Mouse (Mus musculus) fat pad, adult 2 months (tissue): ENCODE data around the gene 1700123K08Rik.
"Not testable (repeated sequence)": the region's sequence is repeated elsewhere in the genome, so short reads cannot be mapped to it uniquely, and the experiment has no call there.

Source experiments
- DNase-seq: peaks from one replicate; pipeline ENCODE4 v3.0.0-alpha.2; 2011; ENCODE audit warnings: low read depth, low spot score; ENCODE audit errors: extremely low read depth

Gene 1700123K08Rik

DNA sequence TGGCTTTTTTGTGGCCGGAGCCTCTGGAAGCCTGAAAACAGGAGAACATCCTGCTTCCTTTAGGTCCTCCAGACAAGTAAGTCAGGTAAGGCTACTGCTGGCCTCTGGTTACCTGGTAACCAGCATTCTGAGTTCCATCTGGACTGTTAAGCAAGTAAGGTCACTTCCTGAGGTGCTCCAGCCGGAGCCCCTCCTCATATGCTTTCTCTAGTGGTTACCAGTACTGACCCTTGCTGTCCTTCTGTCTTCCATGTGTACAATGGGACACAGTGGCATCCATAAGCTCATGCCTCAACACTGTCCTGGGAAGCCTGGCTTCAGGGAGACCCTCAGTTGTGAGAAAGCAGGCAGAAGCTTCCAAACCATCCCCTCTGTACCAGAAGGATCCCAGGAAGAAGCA is at the start of gene 1700123K08Rik:
1700123K08Rik (minus strand) TSS at position 101 of the 400 bp plus-strand sequence.
- not testable (repeated sequence) for DNase-seq

GRCm38 (mm10) chr5:138587396-138587795 is 22.9 kb upstream of the 1700123K08Rik start:
- DNase-seq, result no peak

DNA sequence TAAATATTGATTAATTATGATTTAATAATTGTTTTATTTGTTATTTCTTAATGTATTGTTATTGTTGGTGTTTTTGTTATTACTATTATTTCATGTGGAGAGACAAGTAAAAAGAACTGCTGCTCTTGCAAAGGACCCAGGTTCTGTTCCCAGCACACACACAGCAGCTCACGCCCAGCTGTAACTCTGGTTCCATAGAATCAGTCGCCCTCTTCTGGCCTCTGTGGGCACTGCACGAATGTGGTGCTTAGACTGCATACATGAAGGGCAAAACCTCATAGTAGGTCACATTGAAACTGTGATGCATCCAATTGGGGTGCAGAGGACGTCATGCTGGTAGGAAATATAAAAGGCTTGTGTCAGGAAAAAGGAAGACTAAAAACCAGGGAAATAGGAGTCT is 7.1 kb upstream of the 1700123K08Rik start:
- DNase-seq, result no peak

DNA sequence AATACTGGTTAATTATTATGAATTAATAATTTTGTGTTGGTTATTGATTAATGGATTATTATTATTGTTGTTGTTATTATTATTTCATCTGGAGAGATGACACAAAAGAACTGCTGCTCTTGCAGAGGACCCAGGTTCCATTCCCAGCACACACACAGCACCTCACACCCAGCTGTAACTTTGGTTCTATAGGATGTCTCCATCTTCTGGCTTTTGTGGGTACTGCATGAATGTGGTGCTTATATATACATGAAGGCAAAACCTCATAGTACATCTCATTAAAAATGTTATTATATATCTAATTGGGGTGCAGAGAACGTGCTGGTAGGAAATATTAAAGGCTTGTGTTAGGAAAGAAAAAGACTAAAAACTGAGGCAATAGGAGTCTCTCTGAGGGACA is 11.8 kb downstream of the 1700123K08Rik start:
- no peak for DNase-seq

GRCm38 (mm10) chr5:138532491-138532890 is 32.0 kb downstream of the 1700123K08Rik start:
- no peak for DNase-seq
